Mouse (Mus musculus): ENCODE measurements around the gene Prr29. TPM values are rescaled to one million over a fixed set of nuclear protein-coding genes. Genes with fewer than 3 reads are reported as not detected.
"Not testable (repeated sequence)": the region's sequence is repeated elsewhere in the genome, so short reads cannot be mapped to it uniquely, and the experiment has no call there.

Prr29 gene
- polyA plus RNA-seq, 1 experiment from 2014 or later, result 0.62 TPM

- Histone ChIP-seq H3K4me2 (ENCODE audit: low read depth, low read length) (no peak overlapping the region), H3K36me3 (ENCODE audit: control insufficient read depth, insufficient read depth, low read length) (no peaks in the 10 kb centered on the region), H3K9me3 (replicated peaks; ENCODE audit: control insufficient read depth, low read length) (no peaks in the 10 kb centered on the region), H3K4me3 (replicated peaks; ENCODE audit: low read length) (no peak overlapping the region), H3K4me1 (ENCODE audit: control insufficient read depth, insufficient read depth, low read length) (no peaks in the 10 kb centered on the region; the same call in 1 of the 2 replicates), H3K9ac (ENCODE audit: low read length) (no peak overlapping the region), H3K27ac (ENCODE audit: low read length) (0 out of 2 replicates have a peak overlapping the region, but pooled peaks have one; percentile 12), H3K27me3 (ENCODE audit: control insufficient read depth, insufficient read depth, low read length) (no peaks in the 10 kb centered on the region)
- no peak for ATAC-seq (ENCODE audit: insufficient read depth, low FRiP score)
- WGBS, result 17% methylated on average over 3 of the region's 3 CpGs
These were observed 24.3 kb downstream of the Prr29 start for GRCm38 (mm10) chr11:106389611-106390010.

DNA sequence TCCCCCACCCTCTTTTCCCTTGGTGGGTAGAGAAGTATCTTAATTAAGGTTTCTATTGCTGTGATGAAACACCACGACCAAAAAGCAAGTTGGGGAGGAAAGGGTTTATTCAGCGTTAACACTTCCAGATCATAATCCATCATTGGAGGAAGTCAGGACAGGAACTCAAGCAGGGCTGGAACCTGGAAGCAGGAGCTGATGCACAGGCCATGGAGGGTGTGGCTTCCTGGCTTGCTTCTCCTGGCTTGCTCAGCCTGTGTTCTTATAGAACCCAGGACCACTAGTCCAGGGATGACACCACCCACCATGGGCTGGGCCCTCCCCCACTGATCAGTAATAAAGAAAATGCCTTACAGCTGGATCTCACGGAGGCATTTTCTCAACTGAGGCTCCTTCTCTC is 25.5 kb downstream of the Prr29 start:
- Histone ChIP-seq H3K4me2 (ENCODE audit: low read depth, low read length) (no peak overlapping the region), H3K4me1 (ENCODE audit: control insufficient read depth, insufficient read depth, low read length) (no peaks in the 10 kb centered on the region; the same call in 1 of the 2 replicates), H3K27me3 (ENCODE audit: control insufficient read depth, insufficient read depth, low read length) (no peaks in the 10 kb centered on the region), H3K9ac (ENCODE audit: low read length) (0 out of 2 replicates have a peak overlapping the region, but pooled peaks have one; percentile 19), H3K27ac (ENCODE audit: low read length) (no peak overlapping the region), H3K9me3 (replicated peaks; ENCODE audit: control insufficient read depth, low read length) (no peaks in the 10 kb centered on the region), H3K4me3 (replicated peaks; ENCODE audit: low read length) (no peak overlapping the region), H3K36me3 (ENCODE audit: control insufficient read depth, insufficient read depth, low read length) (no peaks in the 10 kb centered on the region)
- no peak for ATAC-seq (ENCODE audit: insufficient read depth, low FRiP score)
- 32% methylated on average over 3 of the region's 3 CpGs for WGBS

DNA sequence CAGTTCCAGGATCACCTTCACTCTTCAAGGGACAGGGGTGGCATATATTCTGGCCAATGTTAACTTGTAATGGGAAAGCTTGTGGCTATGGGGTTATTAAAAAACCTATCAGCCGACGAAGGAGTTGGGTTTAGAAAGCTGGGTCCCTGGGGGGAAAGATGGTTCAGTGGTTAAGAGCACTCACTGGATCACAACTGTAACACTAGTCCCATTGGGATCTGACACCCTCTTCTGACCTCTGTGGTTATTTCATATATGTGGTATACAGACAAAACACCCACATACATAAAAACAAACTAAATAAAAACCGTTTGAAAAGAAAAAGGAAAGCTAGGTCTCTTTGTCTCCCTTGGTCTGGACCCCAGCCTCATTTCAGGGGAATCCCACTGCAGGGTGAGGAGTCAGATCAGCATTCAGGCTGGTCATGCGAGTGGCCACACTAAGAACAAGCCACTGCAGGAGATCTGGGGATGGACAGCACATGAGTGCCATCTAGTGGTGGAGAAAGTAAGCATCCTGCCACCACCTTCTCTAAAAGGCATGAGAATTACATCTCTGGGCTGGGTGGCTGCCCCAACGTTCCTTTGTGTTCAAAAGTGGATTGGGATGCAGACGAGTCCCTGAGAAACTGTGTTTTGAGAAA is 26.4 kb downstream of the Prr29 start:
- no peak overlapping the region for H3K9ac ChIP-seq (ENCODE audit: low read length)
- WGBS, result 35% methylated on average over 6 of the region's 6 CpGs
- ATAC-seq (ENCODE audit: insufficient read depth, low FRiP score), result peak; percentile 51; the same call in 1 of the 2 replicates

GRCm38 (mm10) chr11:106392597-106393330 is 27.5 kb downstream of the Prr29 start:
- H3K9me3 ChIP-seq (replicated peaks; ENCODE audit: control insufficient read depth, low read length), result no peaks in the 10 kb centered on the region
- ATAC-seq (ENCODE audit: insufficient read depth, low FRiP score), result no peak
- no peaks in the 10 kb centered on the region; the same call in 1 of the 2 replicates for H3K4me1 ChIP-seq (ENCODE audit: control insufficient read depth, insufficient read depth, low read length)
- WGBS, result 57% methylated on average over 7 of the region's 7 CpGs
- H3K27me3 ChIP-seq (ENCODE audit: control insufficient read depth, insufficient read depth, low read length), result no peaks in the 10 kb centered on the region
- H3K4me3 ChIP-seq (replicated peaks; ENCODE audit: low read length), result no peak overlapping the region
- H3K27ac ChIP-seq (ENCODE audit: low read length), result no peak overlapping the region
- no peak overlapping the region for H3K4me2 ChIP-seq (ENCODE audit: low read depth, low read length)
- H3K9ac ChIP-seq (ENCODE audit: low read length), result no peak overlapping the region
- no peaks in the 10 kb centered on the region for H3K36me3 ChIP-seq (ENCODE audit: control insufficient read depth, insufficient read depth, low read length)

More for the DNA sequence above, 26.4 kb downstream of the Prr29 start:
- no peaks in the 10 kb centered on the region for H3K9me3 ChIP-seq (replicated peaks; ENCODE audit: control insufficient read depth, low read length)
- no peaks in the 10 kb centered on the region; the same call in 1 of the 2 replicates for H3K4me1 ChIP-seq (ENCODE audit: control insufficient read depth, insufficient read depth, low read length)
- no peak overlapping the region for H3K27ac ChIP-seq (ENCODE audit: low read length)
- no peaks in the 10 kb centered on the region for H3K27me3 ChIP-seq (ENCODE audit: control insufficient read depth, insufficient read depth, low read length)
- no peak overlapping the region for H3K4me3 ChIP-seq (replicated peaks; ENCODE audit: low read length)
- H3K4me2 ChIP-seq (ENCODE audit: low read depth, low read length), result no peak overlapping the region
- H3K36me3 ChIP-seq (ENCODE audit: control insufficient read depth, insufficient read depth, low read length), result no peaks in the 10 kb centered on the region

DNA sequence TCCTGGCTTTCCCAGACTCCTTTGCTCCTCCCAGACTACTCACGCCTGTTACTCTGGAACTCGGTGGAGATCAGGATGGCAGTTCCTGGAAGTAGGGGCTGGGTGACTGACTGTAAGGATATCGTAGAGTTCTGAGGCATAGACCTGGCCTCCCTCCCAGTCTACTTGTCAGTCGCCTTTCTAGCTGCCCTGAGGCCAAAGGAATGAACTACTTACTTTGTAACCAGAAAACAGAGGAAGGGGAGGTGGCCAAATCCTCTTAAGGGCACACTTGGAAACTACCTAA is 28.0 kb downstream of the Prr29 start:
- H3K9ac ChIP-seq (ENCODE audit: low read length), result no peak overlapping the region
- ATAC-seq (ENCODE audit: insufficient read depth, low FRiP score), result no peak
- no peaks in the 10 kb centered on the region for H3K36me3 ChIP-seq (ENCODE audit: control insufficient read depth, insufficient read depth, low read length)
- no peaks in the 10 kb centered on the region; the same call in 1 of the 2 replicates for H3K4me1 ChIP-seq (ENCODE audit: control insufficient read depth, insufficient read depth, low read length)
- H3K4me2 ChIP-seq (ENCODE audit: low read depth, low read length), result no peak overlapping the region
- H3K9me3 ChIP-seq (replicated peaks; ENCODE audit: control insufficient read depth, low read length), result no peaks in the 10 kb centered on the region
- 63% methylated on average over 4 of the region's 4 CpGs for WGBS
- no peak overlapping the region for H3K4me3 ChIP-seq (replicated peaks; ENCODE audit: low read length)
- no peaks in the 10 kb centered on the region for H3K27me3 ChIP-seq (ENCODE audit: control insufficient read depth, insufficient read depth, low read length)
- no peak overlapping the region for H3K27ac ChIP-seq (ENCODE audit: low read length)

DNA sequence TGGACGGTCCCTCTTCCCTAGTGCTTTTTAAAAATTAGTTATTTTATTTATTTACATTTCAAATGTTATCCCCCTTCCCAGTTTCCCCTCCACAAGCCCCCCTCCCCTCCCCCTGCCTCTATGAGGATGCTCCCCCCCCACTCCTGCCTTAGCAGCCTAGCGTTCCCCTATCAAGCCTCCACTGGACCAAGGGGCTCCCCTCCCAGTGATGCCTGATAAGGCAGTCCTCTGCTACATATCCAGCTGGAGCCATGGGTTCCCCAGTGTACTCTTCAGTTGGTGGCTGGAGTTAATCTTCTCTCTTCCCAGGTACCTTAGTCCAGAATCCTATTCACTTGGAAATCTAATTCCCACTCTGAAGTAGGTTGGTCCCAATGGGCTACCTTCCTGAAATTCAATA is 28.8 kb downstream of the Prr29 start:
- not testable (repeated sequence) for H3K9me3 ChIP-seq (replicated peaks; ENCODE audit: control insufficient read depth, low read length); H3K27me3 ChIP-seq (ENCODE audit: control insufficient read depth, insufficient read depth, low read length); H3K4me1 ChIP-seq (ENCODE audit: control insufficient read depth, insufficient read depth, low read length); H3K27ac ChIP-seq (ENCODE audit: low read length); H3K4me2 ChIP-seq (ENCODE audit: low read depth, low read length); H3K4me3 ChIP-seq (replicated peaks; ENCODE audit: low read length); H3K36me3 ChIP-seq (ENCODE audit: control insufficient read depth, insufficient read depth, low read length); H3K9ac ChIP-seq (ENCODE audit: low read length); ATAC-seq (ENCODE audit: insufficient read depth, low FRiP score)
- 70% methylated on average over 2 of the region's 2 CpGs for WGBS

DNA sequence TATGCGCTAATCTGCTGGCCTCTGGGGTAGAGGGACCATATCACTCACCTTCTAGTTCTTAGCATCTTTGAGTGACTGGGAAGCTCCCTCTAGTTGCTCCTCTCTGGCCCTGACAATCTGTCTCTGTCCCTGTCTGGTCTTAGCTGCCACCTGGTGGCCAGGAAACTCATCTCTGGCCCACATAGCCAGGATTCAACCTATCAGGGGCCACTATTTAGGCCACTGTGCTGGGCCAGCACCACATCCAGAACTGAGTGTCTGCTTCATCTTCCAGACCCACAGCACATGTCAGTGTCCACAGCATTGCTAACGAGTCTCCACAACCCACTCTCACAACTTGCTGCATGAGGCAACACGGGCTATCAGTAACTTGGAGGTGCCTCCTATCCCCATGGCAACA is 32.4 kb downstream of the Prr29 start:
- ATAC-seq (ENCODE audit: insufficient read depth, low FRiP score), result no peak
- Histone ChIP-seq H3K4me2 (ENCODE audit: low read depth, low read length) (no peak overlapping the region), H3K9me3 (replicated peaks; ENCODE audit: control insufficient read depth, low read length) (no peaks in the 10 kb centered on the region), H3K4me3 (replicated peaks; ENCODE audit: low read length) (no peak overlapping the region), H3K4me1 (ENCODE audit: control insufficient read depth, insufficient read depth, low read length) (no peaks in the 10 kb centered on the region), H3K9ac (ENCODE audit: low read length) (no peak overlapping the region), H3K27ac (ENCODE audit: low read length) (no peak overlapping the region), H3K36me3 (ENCODE audit: control insufficient read depth, insufficient read depth, low read length) (no peaks in the 10 kb centered on the region), H3K27me3 (ENCODE audit: control insufficient read depth, insufficient read depth, low read length) (no peaks in the 10 kb centered on the region)
- 87% methylated on average over 3 of the region's 3 CpGs for WGBS

- ATAC-seq (ENCODE audit: insufficient read depth, low FRiP score), result no peak
- H3K4me3 ChIP-seq (replicated peaks; ENCODE audit: low read length), result no peak overlapping the region
- no peak overlapping the region for H3K9ac ChIP-seq (ENCODE audit: low read length)
- H3K4me2 ChIP-seq (ENCODE audit: low read depth, low read length), result no peak overlapping the region
- H3K4me1 ChIP-seq (ENCODE audit: control insufficient read depth, insufficient read depth, low read length), result no peaks in the 10 kb centered on the region
- 92% methylated on average over 8 of the region's 8 CpGs for WGBS
- no peaks in the 10 kb centered on the region for H3K9me3 ChIP-seq (replicated peaks; ENCODE audit: control insufficient read depth, low read length)
- no peaks in the 10 kb centered on the region for H3K27me3 ChIP-seq (ENCODE audit: control insufficient read depth, insufficient read depth, low read length)
- H3K36me3 ChIP-seq (ENCODE audit: control insufficient read depth, insufficient read depth, low read length), result 0 out of 2 replicates have a peak, but pooled peaks cover 3% of the 10 kb centered on the region
- H3K27ac ChIP-seq (ENCODE audit: low read length), result no peak overlapping the region
These were observed 33.2 kb downstream of the Prr29 start for GRCm38 (mm10) chr11:106398481-106398880.

GRCm38 (mm10) chr11:106410011-106410410 is 44.7 kb downstream of the Prr29 start:
- whole genome bisulfite sequencing, result 71% methylated on average over 4 of the region's 4 CpGs
- no peak overlapping the region for H3K27ac ChIP-seq (ENCODE audit: low read length)
- H3K4me3 ChIP-seq (replicated peaks; ENCODE audit: low read length), result no peak overlapping the region
- no peaks in the 10 kb centered on the region for H3K9me3 ChIP-seq (replicated peaks; ENCODE audit: control insufficient read depth, low read length)
- no peak for ATAC-seq (ENCODE audit: insufficient read depth, low FRiP score)
- no peak overlapping the region for H3K4me2 ChIP-seq (ENCODE audit: low read depth, low read length)
- no peaks in the 10 kb centered on the region for H3K27me3 ChIP-seq (ENCODE audit: control insufficient read depth, insufficient read depth, low read length)
- H3K9ac ChIP-seq (ENCODE audit: low read length), result no peak overlapping the region
- H3K4me1 ChIP-seq (ENCODE audit: control insufficient read depth, insufficient read depth, low read length), result no peaks in the 10 kb centered on the region
- H3K36me3 ChIP-seq (ENCODE audit: control insufficient read depth, insufficient read depth, low read length), result peaks cover 9% of the 10 kb centered on the region; the same call in 1 of the 2 replicates

Data from stomach, embryonic 16.5 days (tissue).